Mouse (Mus musculus): ENCODE measurements around the gene Lats1.

The Lats1 gene

DNA sequence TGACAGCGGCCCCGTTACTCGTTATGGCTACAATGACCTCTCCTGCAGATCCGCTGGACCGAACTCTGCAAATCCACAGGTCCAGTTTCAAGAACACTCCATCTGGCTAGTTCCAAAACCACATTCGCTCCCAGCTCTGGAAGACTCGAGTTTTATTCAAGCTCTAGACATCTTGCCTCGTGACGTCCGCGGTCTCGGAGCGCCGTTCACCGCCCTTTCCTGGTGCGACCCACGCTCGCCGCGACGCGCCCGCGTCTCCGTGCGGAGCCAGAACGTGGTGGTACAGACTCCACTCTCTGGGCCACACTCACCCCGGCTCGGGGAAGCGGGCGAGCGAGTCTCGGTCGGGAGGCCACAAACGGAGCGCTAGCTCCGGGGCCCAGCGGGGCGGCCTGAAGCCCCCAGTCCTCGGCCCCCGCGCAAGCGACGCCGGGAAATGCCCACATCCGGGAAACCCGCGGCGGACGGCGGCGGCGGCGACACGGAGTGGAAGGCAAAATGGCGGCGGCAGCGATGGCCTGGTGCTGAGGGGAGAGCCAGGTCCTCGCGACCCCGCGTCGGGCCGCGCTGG, at the start of gene Lats1, which contains the start of gene Pcmt1:
Gene Lats1 (plus strand): TSS at position 484 of the 571 bp plus-strand sequence.
Gene Pcmt1 (minus strand): TSS at position 406 of the 571 bp plus-strand sequence.
- peak; percentile 92 to 93 for DNase-seq

- no peak for DNase-seq
Measured at GRCm38 (mm10) chr10:7640366-7640765, 40.6 kb upstream of the Lats1 start.

- DNase-seq, result no peak
Measured at GRCm38 (mm10) chr10:7645911-7646310, 35.1 kb upstream of the Lats1 start.

DNA sequence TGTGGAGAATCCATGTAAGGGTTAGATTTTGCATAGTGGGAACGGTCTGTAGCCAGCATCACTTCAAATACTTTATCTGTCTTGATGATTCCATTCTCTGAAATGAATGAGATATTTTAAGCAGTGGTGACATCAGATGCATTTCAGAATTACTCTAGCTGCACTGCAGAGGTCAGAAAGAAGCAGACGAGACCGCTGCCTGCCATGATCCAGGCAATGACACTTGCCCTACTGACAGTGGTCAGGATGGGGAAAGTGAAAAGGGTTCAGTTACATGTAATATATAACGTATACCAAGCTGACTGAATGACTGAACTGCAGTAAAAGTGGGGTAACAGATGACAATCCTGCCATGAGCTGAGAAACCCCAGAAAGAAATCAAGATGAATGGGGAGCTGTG, 32.0 kb upstream of the Lats1 start:
- DNase-seq, result no peak

DNA sequence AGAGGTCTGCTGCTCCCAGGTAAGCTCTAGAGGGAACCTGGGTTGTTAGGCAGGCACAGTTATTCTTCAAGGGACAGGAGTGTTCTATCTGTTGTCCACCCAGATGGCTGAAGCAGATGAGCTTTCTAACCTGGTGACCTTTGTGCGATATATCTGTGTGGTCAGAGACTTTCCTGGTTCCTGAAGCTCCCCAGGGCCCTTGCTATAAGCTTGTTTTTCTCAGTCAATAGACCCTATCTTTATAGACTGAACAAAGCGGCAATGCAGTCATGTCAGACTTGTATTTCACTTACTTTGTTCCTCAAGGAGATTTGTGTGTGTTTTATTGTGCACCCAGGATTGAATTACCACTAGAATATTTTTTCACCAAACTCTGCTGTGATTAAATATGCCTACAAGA, 30.0 kb upstream of the Lats1 start:
- DNase-seq, result no peak

DNA sequence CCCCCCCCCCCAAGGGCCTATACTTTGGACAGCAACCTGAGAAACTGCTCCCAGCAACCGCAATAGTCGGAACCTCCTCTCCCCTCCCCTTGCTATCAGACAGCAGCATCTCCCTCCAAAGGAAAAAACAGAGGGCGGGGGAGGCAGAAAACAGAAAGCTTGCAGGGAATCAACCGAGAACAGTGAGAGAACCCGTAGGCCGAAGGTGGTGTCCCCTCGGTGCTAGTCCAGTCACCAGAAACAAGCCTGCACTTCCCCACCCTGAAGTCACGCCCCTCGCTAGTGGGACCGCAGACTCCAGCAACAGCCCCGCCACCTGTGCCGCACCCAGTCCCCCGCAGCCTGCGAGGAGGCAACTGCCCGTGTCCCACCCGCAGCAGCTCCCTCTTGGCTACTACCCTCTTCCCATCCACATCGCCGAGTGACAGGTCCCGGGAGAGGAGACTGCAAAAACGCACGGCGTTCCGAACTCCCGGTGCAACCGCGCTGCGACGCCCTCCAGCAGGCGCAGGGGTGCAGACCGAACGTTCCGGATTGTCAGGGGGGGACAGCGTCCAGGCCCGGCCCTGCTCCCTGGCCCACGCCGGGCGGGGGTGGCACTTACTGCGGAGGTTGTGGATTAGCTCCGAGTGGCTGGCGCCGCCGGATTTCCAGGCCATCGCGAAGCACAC, 18.4 kb upstream of the Lats1 start:
- DNase-seq, result no peak

GRCm38 (mm10) chr10:7663159-7664026, 17.6 kb upstream of the Lats1 start:
- DNase-seq, result peak; percentile 93 to 96

DNA sequence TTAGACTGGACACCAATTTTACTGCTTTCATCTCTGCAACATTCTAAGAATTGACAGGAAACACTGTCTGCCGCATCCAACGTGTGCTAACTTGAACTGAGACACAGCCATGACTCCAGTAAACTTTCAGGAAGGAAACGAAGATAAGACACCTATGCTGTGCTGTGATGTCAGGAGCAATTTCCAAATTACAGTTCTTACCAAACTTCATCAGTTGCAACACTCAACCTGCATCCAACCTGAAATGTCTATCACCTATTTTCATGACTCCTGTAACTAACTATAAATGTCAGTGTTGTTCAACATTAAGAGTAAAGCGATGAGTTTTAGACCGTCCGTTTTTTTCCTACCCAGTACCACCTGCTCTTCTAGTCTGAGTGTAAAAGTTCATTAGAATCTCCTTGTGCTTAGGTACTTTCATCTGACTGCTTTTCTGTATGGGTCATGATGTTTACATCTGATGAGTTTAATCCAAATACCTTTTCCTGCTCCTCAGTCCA, 16.9 kb upstream of the Lats1 start:
- no peak for DNase-seq

DNA sequence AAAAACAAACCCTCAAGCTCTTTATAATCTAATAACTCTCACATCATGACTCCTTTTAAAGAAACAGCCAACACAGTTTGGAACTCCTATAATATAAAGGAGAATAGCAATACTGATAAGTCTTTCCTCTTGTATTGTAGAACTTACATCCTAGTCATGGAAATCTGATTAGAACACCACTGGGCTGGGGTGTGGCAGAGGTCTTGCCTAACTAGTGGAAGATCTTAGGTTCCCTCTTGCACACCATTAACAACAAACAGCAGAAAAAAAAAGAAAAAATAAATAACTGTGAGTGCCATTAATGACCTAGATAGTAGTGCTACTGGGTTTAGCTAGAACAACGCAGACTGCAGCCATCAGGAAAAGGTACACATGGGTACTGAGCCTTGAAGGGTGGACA, 16.1 kb upstream of the Lats1 start:
- no peak for DNase-seq

DNA sequence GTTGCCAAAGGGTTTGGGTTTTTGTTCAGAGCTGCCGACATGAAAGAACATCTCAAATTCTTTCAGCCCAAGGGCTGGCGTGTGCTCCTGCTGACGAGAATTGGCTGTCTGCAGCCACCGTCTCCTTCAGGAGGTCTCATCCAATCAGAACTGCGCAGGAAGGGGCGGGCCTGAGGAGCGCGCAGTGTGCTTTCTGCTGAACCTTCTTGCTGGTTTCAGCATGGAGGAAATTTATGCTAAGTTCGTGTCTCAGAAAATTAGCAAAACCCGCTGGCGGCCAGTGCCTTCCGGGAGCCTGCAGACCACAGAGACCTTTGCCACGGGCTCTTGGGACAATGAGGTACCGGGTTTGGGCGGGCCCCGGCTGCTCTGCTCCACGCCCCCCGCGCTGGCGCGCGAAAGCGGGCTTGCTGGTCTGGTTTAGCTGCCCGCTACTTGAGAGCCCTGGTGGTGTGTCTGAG, 13.6 kb upstream of the Lats1 start, which contains the start of gene Nup43:
Gene Nup43 (plus strand): TSS at position 162 of the 461 bp plus-strand sequence.
- DNase-seq, result peak; percentile 92 to 93

GRCm38 (mm10) chr10:7673673-7674072, 7.3 kb upstream of the Lats1 start:
- peak; percentile 41 to 52 for DNase-seq

GRCm38 (mm10) chr10:7681343-7682025, 470 bp downstream of the Lats1 start:
- DNase-seq, result peak; percentile 83

GRCm38 (mm10) chr10:7682249-7682648, 1.2 kb downstream of the Lats1 start:
- DNase-seq, result no peak

- no peak for DNase-seq
Measured at GRCm38 (mm10) chr10:7686902-7687301, 5.9 kb downstream of the Lats1 start.

- no peak for DNase-seq
Measured at GRCm38 (mm10) chr10:7695286-7695685, 14.3 kb downstream of the Lats1 start.

DNA sequence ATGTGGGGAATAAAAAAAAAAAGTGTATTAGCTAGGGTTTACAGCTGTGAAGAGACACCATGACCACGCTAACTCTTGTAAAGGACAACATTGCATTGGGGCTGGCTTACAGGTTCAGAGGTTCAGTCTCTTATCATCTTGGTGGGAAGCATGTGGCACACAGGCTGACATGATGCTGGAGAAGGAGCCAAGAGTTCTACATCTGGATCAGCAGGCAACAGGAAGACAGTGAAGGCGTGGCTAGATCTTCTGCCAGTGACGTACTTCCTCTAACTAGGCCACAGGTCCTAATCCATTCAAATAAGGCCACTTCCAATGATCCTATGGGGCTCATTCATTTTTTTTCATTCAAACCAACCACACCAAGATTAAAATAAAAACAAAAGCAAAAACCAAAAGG, 19.1 kb downstream of the Lats1 start:
- DNase-seq, result no peak

- DNase-seq, result no peak
Measured at GRCm38 (mm10) chr10:7702586-7702985, 21.6 kb downstream of the Lats1 start.

- no peak for DNase-seq
Measured at GRCm38 (mm10) chr10:7710121-7710520, 29.1 kb downstream of the Lats1 start.

- no peak for DNase-seq
Measured at GRCm38 (mm10) chr10:7712506-7712905, 31.5 kb downstream of the Lats1 start.

GRCm38 (mm10) chr10:7715056-7715455, 34.0 kb downstream of the Lats1 start:
- no peak for DNase-seq

DNA sequence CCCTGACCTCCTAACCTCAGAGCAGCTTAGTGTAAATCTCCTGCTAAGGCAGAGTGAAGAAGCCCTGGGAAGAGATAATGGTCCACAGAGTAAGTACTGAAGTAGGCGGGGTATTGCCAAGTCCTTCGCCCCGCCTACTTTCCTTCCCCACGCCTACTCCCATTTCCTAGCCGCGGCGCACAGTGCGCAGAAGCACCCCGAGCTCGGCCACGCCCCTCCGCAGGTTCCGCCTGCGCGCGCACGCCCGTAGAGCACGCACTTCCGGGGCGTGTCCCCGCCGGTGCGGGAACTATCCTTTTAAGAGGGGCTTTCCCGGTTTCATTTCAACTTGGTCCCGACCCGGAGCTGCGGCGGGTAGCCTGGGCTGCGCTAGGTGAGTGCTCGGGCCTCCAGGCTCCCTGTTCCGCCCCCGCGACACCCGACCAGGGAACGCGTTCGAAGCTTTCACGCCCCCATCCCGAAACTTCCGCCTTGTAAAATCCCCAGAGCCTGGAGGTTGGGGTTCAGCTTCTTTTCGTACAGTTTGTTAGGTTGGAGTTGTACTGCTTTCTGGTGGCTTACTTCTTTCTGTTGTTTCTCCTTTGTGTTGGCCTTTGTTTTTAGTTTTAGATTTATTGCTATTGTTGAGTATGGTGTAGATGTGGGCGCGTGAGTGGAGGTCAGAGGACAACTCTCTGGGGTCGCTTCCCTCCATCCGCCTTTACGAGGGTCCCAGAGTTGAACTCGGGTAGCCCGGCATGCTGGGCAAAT, 44.9 kb downstream of the Lats1 start, which contains the start of gene Katna1:
Gene Katna1 (plus strand): TSS at position 250 of the 750 bp plus-strand sequence.
- peak; percentile 92 for DNase-seq

DNA sequence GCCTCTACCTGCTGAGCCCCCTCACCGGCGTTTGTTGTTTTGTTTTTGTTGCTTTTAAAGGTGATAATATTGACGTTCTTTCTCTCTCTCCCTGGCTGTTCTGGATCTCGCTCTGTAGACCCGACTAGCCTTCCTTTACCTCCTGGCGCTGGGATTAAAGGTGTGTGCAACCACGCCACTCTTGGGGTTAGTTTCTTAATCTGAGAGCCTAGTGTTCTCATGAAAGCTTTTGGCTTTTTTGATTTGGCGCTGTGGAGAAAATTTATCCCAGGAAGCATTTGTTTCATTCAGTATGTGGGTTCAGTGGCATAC, 45.4 kb downstream of the Lats1 start:
- DNase-seq, result no peak
